Mouse (Mus musculus) erythroblast, adult 5-6 weeks (primary cell): ENCODE data around the gene Ipo8. TPM values are rescaled to one million over a fixed set of nuclear protein-coding genes. Genes with fewer than 3 reads are reported as not detected.

Experiments used
- ATAC-seq: replicated peaks from 2 replicates; pipeline ENCODE4 v1.8.0; 2016; ENCODE audit warnings: moderate number of reproducible peaks, mild to moderate bottlenecking, moderate TSS enrichment, inconsistent platforms; ENCODE audit not compliant: poor library complexity, low FRiP score, severe bottlenecking
- total RNA-seq, 2 experiments: library from RNA; stranded (forward) in 1 of 2; stranded (reverse) in 1 of 2; fragments of 150-400 nt in 1 of 2; fragments of 200-764, 138-1000 nt in 1 of 2; gene quantifications; 2 replicates each; pipeline versions ENCODE4 v1.2.3 to v1.2.4; 2015 to 2017; ENCODE audit warnings: low replicate concordance in 2 of 2

Gene Ipo8
- total RNA-seq, 2 experiments from 2014 or later: 11.1 to 15.7 TPM

DNA sequence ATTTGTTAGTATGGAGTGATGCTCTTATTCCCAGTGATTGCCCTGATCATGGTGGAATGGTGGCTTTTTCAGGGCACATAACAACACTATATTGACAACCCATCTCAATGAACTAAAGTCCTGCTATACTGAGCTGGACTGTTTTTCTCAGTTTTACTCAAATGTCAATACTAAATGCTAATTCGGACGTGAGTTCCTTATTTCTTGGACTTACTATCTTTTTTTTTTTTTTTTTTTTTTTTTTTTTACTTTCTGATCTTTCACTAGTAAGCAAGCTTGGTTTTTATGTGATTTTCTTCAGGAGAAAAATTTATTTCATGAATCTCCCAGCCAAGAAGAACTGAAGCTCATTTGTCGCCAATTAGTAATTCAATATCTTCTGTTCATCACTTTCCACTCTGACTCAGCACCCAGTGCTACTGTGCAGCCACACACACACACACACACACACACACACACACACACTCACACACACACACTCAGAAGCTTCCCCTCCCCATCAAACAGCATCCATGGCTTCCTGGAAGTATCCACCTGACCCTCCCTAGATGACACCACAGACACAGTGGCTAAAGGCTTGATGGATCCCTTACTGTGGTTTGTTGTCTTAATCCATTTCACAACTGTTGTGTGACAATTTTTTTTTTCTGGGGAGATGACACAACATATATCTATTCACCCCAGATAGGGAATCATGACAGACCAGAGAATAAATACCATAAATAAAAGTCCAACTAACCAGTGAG is 69.1 kb downstream of the Ipo8 start:
- ATAC-seq: no peak

GRCm38 (mm10) chr6:148761475-148761874 is 69.8 kb downstream of the Ipo8 start:
- ATAC-seq: no peak

DNA sequence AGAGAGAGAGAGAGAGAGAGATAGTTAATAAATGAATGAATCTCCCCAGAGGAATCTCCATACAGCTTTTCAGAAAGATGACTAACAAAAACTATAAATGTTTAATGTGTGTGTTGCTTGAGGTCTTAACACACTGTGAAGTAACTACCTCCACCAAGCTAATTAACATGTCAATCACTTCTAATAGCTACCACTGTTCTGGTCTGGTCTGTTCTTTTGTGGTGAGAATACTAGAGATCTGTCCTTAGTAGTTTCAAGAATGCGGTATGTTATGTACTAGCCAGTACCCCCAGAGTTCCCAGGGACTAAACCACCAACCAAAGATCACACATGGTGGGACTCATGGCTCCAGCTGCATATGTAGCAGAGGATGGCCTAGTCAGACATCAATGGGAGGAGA is 74.7 kb downstream of the Ipo8 start:
- ATAC-seq: no peak

DNA sequence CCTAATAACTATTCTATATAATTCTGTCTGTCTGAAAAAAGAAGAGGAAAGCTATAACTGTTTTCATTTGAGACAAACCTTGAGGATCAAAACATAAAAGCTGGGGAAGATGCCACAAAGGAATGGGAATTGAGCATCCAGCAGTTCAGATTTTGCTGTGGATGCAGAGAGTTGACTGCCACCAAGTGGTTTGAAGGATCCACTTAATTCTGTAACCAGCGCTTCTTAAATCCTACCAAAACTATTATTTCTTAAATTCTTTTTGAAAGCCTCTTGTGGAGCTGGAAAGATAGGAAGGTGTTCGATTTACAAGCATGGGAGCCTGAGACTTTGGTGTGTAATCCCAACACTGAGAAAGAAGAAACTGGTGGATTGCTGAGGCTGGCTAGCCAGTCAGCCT is 79.9 kb downstream of the Ipo8 start:
- no peak for ATAC-seq

DNA sequence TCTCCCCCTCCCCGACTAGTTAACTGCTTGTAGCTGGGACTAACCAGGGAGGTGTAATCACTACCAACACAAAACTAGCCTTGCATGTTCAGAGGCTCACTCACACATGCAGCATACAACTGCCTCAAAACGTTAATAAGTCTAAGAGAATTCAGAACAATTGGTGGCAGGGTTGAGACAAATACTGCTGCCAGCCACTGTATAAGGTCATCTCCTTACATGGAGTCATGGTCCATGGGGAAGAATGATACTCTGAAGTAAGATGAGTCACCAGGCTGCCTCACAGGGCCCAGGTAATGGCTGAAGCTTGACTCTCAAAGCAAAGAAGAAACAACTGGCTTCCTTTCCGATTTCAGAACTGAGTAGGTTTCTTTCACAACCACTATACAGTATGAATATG is 81.1 kb downstream of the Ipo8 start:
- no peak for ATAC-seq

DNA sequence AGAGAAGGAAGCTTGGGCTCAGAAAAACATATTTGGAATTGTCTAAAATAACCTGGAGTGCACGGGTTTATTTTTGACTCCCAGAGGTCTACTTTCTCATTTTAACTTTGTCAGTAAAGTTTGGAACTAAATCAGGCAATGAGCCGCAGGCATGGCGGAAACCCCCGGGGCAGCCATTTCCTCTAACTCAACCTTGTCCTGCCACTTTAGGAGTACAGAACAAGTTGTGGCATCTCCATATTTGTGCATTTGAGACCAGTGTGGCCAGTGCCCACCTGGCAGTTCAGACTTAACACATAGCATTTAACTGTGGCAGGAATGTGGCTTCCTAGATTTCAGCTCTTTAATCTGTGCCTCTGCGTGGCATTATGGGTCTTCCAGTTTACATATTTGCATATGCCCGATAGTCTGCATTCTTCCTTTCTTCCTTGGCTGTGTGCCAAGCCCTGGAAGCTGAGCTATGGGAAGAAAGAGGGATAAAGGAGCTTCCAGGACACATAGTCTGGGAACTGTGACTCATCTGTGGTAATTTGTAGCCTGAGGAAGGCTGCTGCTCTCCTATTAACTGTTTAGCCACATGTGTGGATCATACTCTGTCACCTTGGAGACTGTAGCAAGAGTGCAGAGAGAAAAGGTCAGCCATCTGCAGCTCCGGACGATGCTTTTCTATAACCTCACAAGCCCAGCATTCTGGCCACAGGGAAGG is 90.6 kb downstream of the Ipo8 start:
- no peak for ATAC-seq

- ATAC-seq: no peak
Measured at GRCm38 (mm10) chr6:148736390-148736789, 94.9 kb downstream of the Ipo8 start.

DNA sequence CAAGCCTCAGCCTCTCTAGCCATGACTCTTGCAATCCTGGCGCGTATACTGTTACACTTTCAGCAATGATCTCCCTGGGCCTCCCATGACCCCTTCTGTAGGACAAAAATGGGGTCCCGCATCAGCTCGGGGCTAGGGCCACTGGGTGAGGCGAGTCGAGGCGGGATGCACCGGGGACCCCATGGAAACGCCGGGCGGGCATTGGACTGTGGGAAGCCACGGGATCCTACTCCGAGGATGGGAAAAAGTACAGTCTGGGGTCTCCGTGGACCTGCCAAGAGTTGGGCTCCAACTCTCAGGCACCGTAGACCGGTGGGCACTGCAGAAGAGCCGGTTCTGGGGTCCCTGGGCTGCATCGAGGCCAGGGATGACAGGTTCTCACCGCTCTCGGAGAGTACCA is 97.3 kb downstream of the Ipo8 start:
- no peak for ATAC-seq

DNA sequence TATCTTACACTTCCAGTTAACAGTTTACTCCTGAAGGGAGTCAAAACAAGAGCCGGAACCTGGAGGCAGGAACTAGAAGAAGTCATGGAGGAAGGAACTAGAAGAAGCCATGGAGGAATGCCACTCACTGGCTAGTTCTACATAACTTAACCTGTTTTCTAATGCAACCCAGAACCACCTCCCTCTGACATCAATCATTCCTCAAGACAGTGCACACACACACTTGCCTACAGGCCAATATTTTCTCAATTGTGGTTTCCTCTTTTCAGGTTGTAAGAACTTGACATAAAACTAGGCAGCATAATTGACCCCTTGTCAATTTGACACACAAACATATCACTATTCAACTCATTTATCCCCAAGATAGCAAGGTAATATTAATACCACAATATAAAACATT is 98.3 kb downstream of the Ipo8 start:
- ATAC-seq: no peak

GRCm38 (mm10) chr6:148728571-148728970 is 102.7 kb downstream of the Ipo8 start:
- no peak for ATAC-seq

- no peak for ATAC-seq
Measured at GRCm38 (mm10) chr6:148727871-148728524, 103.3 kb downstream of the Ipo8 start.

- ATAC-seq: no peak
Measured at GRCm38 (mm10) chr6:148724453-148724852, 106.8 kb downstream of the Ipo8 start.

Other genes starting within 250 kb of the Ipo8 start
- 3.1 TPM in 1 of 2 replicates, not detected in the other for gene Caprin2, start 64.8 kb upstream of the Ipo8 start, total RNA-seq (2015; ENCODE audit: low replicate concordance)
- 3.1 and 4.0 TPM in 2 replicates for gene Caprin2, start 64.8 kb upstream of the Ipo8 start, total RNA-seq (2017; ENCODE audit: low replicate concordance)
- gene Sinhcaf, start 115.0 kb upstream of the Ipo8 start, total RNA-seq (2015; ENCODE audit: low replicate concordance): 4.6 and 9.0 TPM in 2 replicates
- gene Sinhcaf, start 115.0 kb upstream of the Ipo8 start, total RNA-seq (2017; ENCODE audit: low replicate concordance): 9.0 and 12.8 TPM in 2 replicates